Mouse (Mus musculus) heart, postnatal 14 days (tissue): ENCODE results near the gene Plpp1. TPM values are rescaled to one million over a fixed set of nuclear protein-coding genes. Genes with fewer than 3 reads are reported as not detected.

Experiments used
- DNase-seq, 2 experiments: peaks; one replicate each; pipeline ENCODE4 v3.0.0; 2021 to 2022
- intact Hi-C: fragments of 180-260 bp; cut with DNase I; formaldehyde crosslinking; loops from one replicate; pipeline ENCODE4 v1.15.1; 2025
- total RNA-seq, 2 experiments: library from RNA; stranded (reverse); gene quantifications; 2 replicates each; pipeline ENCODE4 v1.2.3; 2021

The Plpp1 gene
- total RNA-seq, 2 experiments from 2014 or later = 72.5 to 75.2 TPM

GRCm38 (mm10) chr13:112771447-112772208 is 29.0 kb upstream of the Plpp1 start:
- intact Hi-C loops = no loop called here
- no peak for DNase-seq

- DNase-seq = no peak
- intact Hi-C loops = no loop called here
Observed at GRCm38 (mm10) chr13:112772252-112772651, 28.3 kb upstream of the Plpp1 start.

- no peak for DNase-seq
- intact Hi-C loops = no loop called here
Observed at GRCm38 (mm10) chr13:112772861-112773260, 27.7 kb upstream of the Plpp1 start.

- intact Hi-C loops = no loop called here
- no peak for DNase-seq
Observed at GRCm38 (mm10) chr13:112773991-112774675, 26.5 kb upstream of the Plpp1 start.

GRCm38 (mm10) chr13:112775856-112776255 is 24.7 kb upstream of the Plpp1 start:
- peak in 1 of 2 experiments; percentile 10 for DNase-seq
- intact Hi-C loops = loop anchor here (2.0 kb wide), 1 partner anchor 19 kb away; no protein-coding TSS in a partner anchor

GRCm38 (mm10) chr13:112778407-112778806 is 22.2 kb upstream of the Plpp1 start:
- intact Hi-C loops = no loop called here
- no peak for DNase-seq

GRCm38 (mm10) chr13:112785305-112785704 is 15.3 kb upstream of the Plpp1 start:
- intact Hi-C loops = no loop called here
- no peak for DNase-seq

- intact Hi-C loops = no loop called here
Observed at GRCm38 (mm10) chr13:112786142-112786541, 14.4 kb upstream of the Plpp1 start.

GRCm38 (mm10) chr13:112786942-112787533 is 13.6 kb upstream of the Plpp1 start:
- no peak for DNase-seq
- intact Hi-C loops = no loop called here

More at GRCm38 (mm10) chr13:112786142-112786541, 14.4 kb upstream of the Plpp1 start:
- no peak for DNase-seq

GRCm38 (mm10) chr13:112790774-112791173 is 9.8 kb upstream of the Plpp1 start:
- DNase-seq = no peak
- intact Hi-C loops = no loop called here

GRCm38 (mm10) chr13:112791906-112792305 is 8.7 kb upstream of the Plpp1 start:
- DNase-seq = no peak
- intact Hi-C loops = no loop called here

GRCm38 (mm10) chr13:112798243-112798952 is 2.2 kb upstream of the Plpp1 start:
- DNase-seq = no peak
- intact Hi-C loops = no loop called here

GRCm38 (mm10) chr13:112798953-112799305 is 1.7 kb upstream of the Plpp1 start:
- intact Hi-C loops = no loop called here
- DNase-seq = no peak

- no peak for DNase-seq
- intact Hi-C loops = loop anchor here (5.0 to 10.0 kb wide), 3 partner anchors 47 to 128 kb away; partner anchors contain the start of genes Dhx29 and Mtrex
Observed at GRCm38 (mm10) chr13:112799721-112800241, 811 bp upstream of the Plpp1 start.

GRCm38 (mm10) chr13:112801381-112802004 is 901 bp downstream of the Plpp1 start:
- DNase-seq = peak; percentile 18 to 39
- intact Hi-C loops = loop anchor here (5.0 to 10.0 kb wide), 3 partner anchors 49 to 127 kb away; partner anchors contain the start of genes Dhx29 and Mtrex

- no peak for DNase-seq
- intact Hi-C loops = loop anchor here (5.0 to 10.0 kb wide), 3 partner anchors 51 to 128 kb away; partner anchors contain the start of genes Dhx29 and Mtrex
Observed at GRCm38 (mm10) chr13:112803106-112803505, 2.5 kb downstream of the Plpp1 start.

GRCm38 (mm10) chr13:112803661-112804060 is 3.1 kb downstream of the Plpp1 start:
- intact Hi-C loops = loop anchor here (5.0 to 10.0 kb wide), 3 partner anchors 51 to 129 kb away; partner anchors contain the start of genes Dhx29 and Mtrex
- no peak for DNase-seq

- DNase-seq = no peak
- intact Hi-C loops = loop anchor here (10.0 kb wide), 1 partner anchor 131 kb away; no protein-coding TSS in a partner anchor
Observed at GRCm38 (mm10) chr13:112805529-112805928, 4.9 kb downstream of the Plpp1 start.

GRCm38 (mm10) chr13:112807936-112808667 is 7.5 kb downstream of the Plpp1 start:
- DNase-seq = no peak
- intact Hi-C loops = loop anchor here (10.0 kb wide), 1 partner anchor 133 kb away; no protein-coding TSS in a partner anchor
